Mouse (Mus musculus): ENCODE data around the gene Cdc20b. TPM values are rescaled to one million over a fixed set of nuclear protein-coding genes. Genes with fewer than 3 reads are reported as not detected.

Gene Cdc20b
- polyA plus RNA-seq (2014; fragmentation: Nextera tagmentation; extraction: Ambion mirVana), result 0.13 and 0.75 TPM in 2 replicates

- no peak within 1 kb of the TSS for H3K27ac ChIP-seq (replicated peaks; ENCODE audit: low read depth, low read length)
- ATAC-seq (ENCODE audit: low FRiP score, low TSS enrichment) (peak; percentile 31; the same call in 1 of the 2 replicates), DNase-seq (peak; percentile 69)
- 0% methylated on average over 46 of the region's 46 CpGs for WGBS
- H3K36me3 ChIP-seq (ENCODE audit: control insufficient read depth, insufficient read depth, low read length), result no peaks in the 10 kb centered on the region
- peak within 1 kb of the TSS; percentile 50 for H3K9ac ChIP-seq (replicated peaks; ENCODE audit: low read length)
- peak within 1 kb of the TSS; percentile 98 for H3K4me2 ChIP-seq (ENCODE audit: low read length)
- H3K27me3 ChIP-seq (ENCODE audit: control insufficient read depth, insufficient read depth, low read length), result peaks cover 28% of the 10 kb centered on the region; the same call in 1 of the 2 replicates
- H3K9me3 ChIP-seq (ENCODE audit: control insufficient read depth, low read length), result no peaks in the 10 kb centered on the region
- peak within 1 kb of the TSS; percentile 52 for H3K4me3 ChIP-seq (replicated peaks; ENCODE audit: low read depth, low read length)
- peaks cover 12% of the 10 kb centered on the region for H3K4me1 ChIP-seq (ENCODE audit: control insufficient read depth, insufficient read depth, low read length)
These were observed at the start of gene Cdc20b for GRCm38 (mm10) chr13:113034950-113035421. Gene Cdc20b, plus strand, starts transcription at chr13:113035111.

GRCm38 (mm10) chr13:112985605-112986450 is 49.1 kb upstream of the Cdc20b start:
- 4% methylated on average over 18 of the region's 18 CpGs for WGBS
- Histone ChIP-seq H3K27me3 (ENCODE audit: control insufficient read depth, insufficient read depth, low read length) (peaks cover 54% of the 10 kb centered on the region), H3K36me3 (ENCODE audit: control insufficient read depth, insufficient read depth, low read length) (no peaks in the 10 kb centered on the region), H3K4me2 (ENCODE audit: low read length) (peak overlapping the region; percentile 98), H3K4me3 (replicated peaks; ENCODE audit: low read depth, low read length) (peak overlapping the region; percentile 51; the same call in 1 of the 2 replicates), H3K4me1 (ENCODE audit: control insufficient read depth, insufficient read depth, low read length) (peaks cover 29% of the 10 kb centered on the region), H3K9me3 (ENCODE audit: control insufficient read depth, low read length) (no peaks in the 10 kb centered on the region), H3K9ac (replicated peaks; ENCODE audit: low read length) (no peak overlapping the region), H3K27ac (replicated peaks; ENCODE audit: low read depth, low read length) (no peak overlapping the region)
- DNase-seq, result peak; percentile 55
- ATAC-seq (ENCODE audit: low FRiP score, low TSS enrichment), result peak; percentile 46; the same call in 1 of the 2 replicates

GRCm38 (mm10) chr13:112986451-112986950 is 48.4 kb upstream of the Cdc20b start:
- H3K9ac ChIP-seq (replicated peaks; ENCODE audit: low read length), result no peak overlapping the region
- no peaks in the 10 kb centered on the region for H3K9me3 ChIP-seq (ENCODE audit: control insufficient read depth, low read length)
- H3K27me3 ChIP-seq (ENCODE audit: control insufficient read depth, insufficient read depth, low read length), result peaks cover 60% of the 10 kb centered on the region
- H3K4me3 ChIP-seq (replicated peaks; ENCODE audit: low read depth, low read length), result peak overlapping the region; percentile 51
- ATAC-seq (ENCODE audit: low FRiP score, low TSS enrichment), result no peak
- peaks cover 29% of the 10 kb centered on the region for H3K4me1 ChIP-seq (ENCODE audit: control insufficient read depth, insufficient read depth, low read length)
- H3K4me2 ChIP-seq (ENCODE audit: low read length), result peak overlapping the region; percentile 98
- peak; percentile 35 for DNase-seq
- H3K27ac ChIP-seq (replicated peaks; ENCODE audit: low read depth, low read length), result no peak overlapping the region
- H3K36me3 ChIP-seq (ENCODE audit: control insufficient read depth, insufficient read depth, low read length), result no peaks in the 10 kb centered on the region
- WGBS, result under 1% methylated on average over 17 of the region's 17 CpGs

GRCm38 (mm10) chr13:112987532-112987943 is 47.4 kb upstream of the Cdc20b start, which contains the start of gene Ccno:
Gene Ccno, plus strand, starts transcription at chr13:112987802.
- ATAC-seq (ENCODE audit: low FRiP score, low TSS enrichment) (peak; percentile 89), DNase-seq (peak; percentile 93)
- WGBS, result under 1% methylated on average over 47 of the region's 47 CpGs
- Histone ChIP-seq H3K27me3 (ENCODE audit: control insufficient read depth, insufficient read depth, low read length) (peaks cover 67% of the 10 kb centered on the region), H3K4me3 (replicated peaks; ENCODE audit: low read depth, low read length) (peak within 1 kb of the TSS; percentile 51), H3K9ac (replicated peaks; ENCODE audit: low read length) (peak within 1 kb of the TSS; percentile 45), H3K27ac (replicated peaks; ENCODE audit: low read depth, low read length) (no peak within 1 kb of the TSS), H3K9me3 (ENCODE audit: control insufficient read depth, low read length) (no peaks in the 10 kb centered on the region), H3K4me1 (ENCODE audit: control insufficient read depth, insufficient read depth, low read length) (peaks cover 29% of the 10 kb centered on the region), H3K4me2 (ENCODE audit: low read length) (peak within 1 kb of the TSS; percentile 98), H3K36me3 (ENCODE audit: control insufficient read depth, insufficient read depth, low read length) (no peaks in the 10 kb centered on the region)

- no peaks in the 10 kb centered on the region for H3K9me3 ChIP-seq (ENCODE audit: control insufficient read depth, low read length)
- WGBS, result under 1% methylated on average over 39 of the region's 39 CpGs
- peaks cover 70% of the 10 kb centered on the region for H3K27me3 ChIP-seq (ENCODE audit: control insufficient read depth, insufficient read depth, low read length)
- H3K27ac ChIP-seq (replicated peaks; ENCODE audit: low read depth, low read length), result no peak overlapping the region
- DNase-seq (peak; percentile 73), ATAC-seq (ENCODE audit: low FRiP score, low TSS enrichment) (peak; percentile 39; the same call in 1 of the 2 replicates)
- H3K4me3 ChIP-seq (replicated peaks; ENCODE audit: low read depth, low read length), result peak overlapping the region; percentile 51
- H3K4me1 ChIP-seq (ENCODE audit: control insufficient read depth, insufficient read depth, low read length), result peaks cover 29% of the 10 kb centered on the region
- peak overlapping the region; percentile 45 for H3K9ac ChIP-seq (replicated peaks; ENCODE audit: low read length)
- peak overlapping the region; percentile 98 for H3K4me2 ChIP-seq (ENCODE audit: low read length)
- no peaks in the 10 kb centered on the region for H3K36me3 ChIP-seq (ENCODE audit: control insufficient read depth, insufficient read depth, low read length)
These were observed 46.9 kb upstream of the Cdc20b start for GRCm38 (mm10) chr13:112987991-112988390.

- H3K4me3 ChIP-seq (replicated peaks; ENCODE audit: low read depth, low read length), result peak overlapping the region; percentile 51
- H3K9ac ChIP-seq (replicated peaks; ENCODE audit: low read length), result no peak overlapping the region
- H3K9me3 ChIP-seq (ENCODE audit: control insufficient read depth, low read length), result no peaks in the 10 kb centered on the region
- no peaks in the 10 kb centered on the region for H3K36me3 ChIP-seq (ENCODE audit: control insufficient read depth, insufficient read depth, low read length)
- H3K4me2 ChIP-seq (ENCODE audit: low read length), result peak overlapping the region; percentile 98
- under 1% methylated on average over 19 of the region's 19 CpGs for WGBS
- ATAC-seq (ENCODE audit: low FRiP score, low TSS enrichment), result no peak
- peaks cover 79% of the 10 kb centered on the region for H3K27me3 ChIP-seq (ENCODE audit: control insufficient read depth, insufficient read depth, low read length)
- H3K4me1 ChIP-seq (ENCODE audit: control insufficient read depth, insufficient read depth, low read length), result peaks cover 35% of the 10 kb centered on the region
- H3K27ac ChIP-seq (replicated peaks; ENCODE audit: low read depth, low read length), result no peak overlapping the region
- DNase-seq, result peak; percentile 34
These were observed 46.0 kb upstream of the Cdc20b start for GRCm38 (mm10) chr13:112988866-112989265.

- DNase-seq, result peak; percentile 34
- peaks cover 38% of the 10 kb centered on the region for H3K4me1 ChIP-seq (ENCODE audit: control insufficient read depth, insufficient read depth, low read length)
- 0 out of 2 replicates have a peak overlapping the region, but pooled peaks have one; percentile 7 for H3K4me3 ChIP-seq (replicated peaks; ENCODE audit: low read depth, low read length)
- no peaks in the 10 kb centered on the region for H3K9me3 ChIP-seq (ENCODE audit: control insufficient read depth, low read length)
- no peaks in the 10 kb centered on the region for H3K36me3 ChIP-seq (ENCODE audit: control insufficient read depth, insufficient read depth, low read length)
- WGBS, result under 1% methylated on average over 23 of the region's 23 CpGs
- peaks cover 86% of the 10 kb centered on the region for H3K27me3 ChIP-seq (ENCODE audit: control insufficient read depth, insufficient read depth, low read length)
- no peak overlapping the region for H3K4me2 ChIP-seq (ENCODE audit: low read length)
- no peak for ATAC-seq (ENCODE audit: low FRiP score, low TSS enrichment)
- no peak overlapping the region for H3K27ac ChIP-seq (replicated peaks; ENCODE audit: low read depth, low read length)
- H3K9ac ChIP-seq (replicated peaks; ENCODE audit: low read length), result no peak overlapping the region
These were observed 45.4 kb upstream of the Cdc20b start for GRCm38 (mm10) chr13:112989541-112989940.

GRCm38 (mm10) chr13:112990346-112990745 is 44.6 kb upstream of the Cdc20b start:
- H3K4me2 ChIP-seq (ENCODE audit: low read length), result no peak overlapping the region
- DNase-seq, result no peak
- peaks cover 94% of the 10 kb centered on the region for H3K27me3 ChIP-seq (ENCODE audit: control insufficient read depth, insufficient read depth, low read length)
- WGBS, result 15% methylated on average over 4 of the region's 4 CpGs
- H3K36me3 ChIP-seq (ENCODE audit: control insufficient read depth, insufficient read depth, low read length), result no peaks in the 10 kb centered on the region
- no peak overlapping the region for H3K9ac ChIP-seq (replicated peaks; ENCODE audit: low read length)
- no peak for ATAC-seq (ENCODE audit: low FRiP score, low TSS enrichment)
- H3K27ac ChIP-seq (replicated peaks; ENCODE audit: low read depth, low read length), result no peak overlapping the region
- H3K4me1 ChIP-seq (ENCODE audit: control insufficient read depth, insufficient read depth, low read length), result peaks cover 38% of the 10 kb centered on the region
- H3K4me3 ChIP-seq (replicated peaks; ENCODE audit: low read depth, low read length), result no peak overlapping the region
- no peaks in the 10 kb centered on the region for H3K9me3 ChIP-seq (ENCODE audit: control insufficient read depth, low read length)

Data from midbrain, embryonic 14.5 days (tissue).